Mouse (Mus musculus): ENCODE measurements around the gene Rxra.

Rxra gene

GRCm38 (mm10) chr2:27702283-27702682 is 26.0 kb downstream of the Rxra start:
- DNase-seq (ENCODE audit: low read depth, low spot score): no peak

GRCm38 (mm10) chr2:27702904-27703666 is 26.8 kb downstream of the Rxra start:
- DNase-seq (ENCODE audit: low read depth, low spot score): no peak

GRCm38 (mm10) chr2:27703852-27704640 is 27.8 kb downstream of the Rxra start:
- peak; percentile 49 for DNase-seq (ENCODE audit: low read depth, low spot score)

- no peak for DNase-seq (ENCODE audit: low read depth, low spot score)
Measured at GRCm38 (mm10) chr2:27704641-27705040, 28.4 kb downstream of the Rxra start.

GRCm38 (mm10) chr2:27710871-27711382 is 34.7 kb downstream of the Rxra start:
- DNase-seq (ENCODE audit: low read depth, low spot score): no peak

- no peak for DNase-seq (ENCODE audit: low read depth, low spot score)
Measured at GRCm38 (mm10) chr2:27712626-27713025, 36.4 kb downstream of the Rxra start.

- no peak for DNase-seq (ENCODE audit: low read depth, low spot score)
Measured at GRCm38 (mm10) chr2:27713378-27713777, 37.1 kb downstream of the Rxra start.

- DNase-seq (ENCODE audit: low read depth, low spot score): no peak
Measured at GRCm38 (mm10) chr2:27714131-27714530, 37.9 kb downstream of the Rxra start.

- DNase-seq (ENCODE audit: low read depth, low spot score): no peak
Measured at GRCm38 (mm10) chr2:27715221-27715620, 39.0 kb downstream of the Rxra start.

- no peak for DNase-seq (ENCODE audit: low read depth, low spot score)
Measured at GRCm38 (mm10) chr2:27716339-27716738, 40.1 kb downstream of the Rxra start.

GRCm38 (mm10) chr2:27718191-27718590 is 42.0 kb downstream of the Rxra start:
- DNase-seq (ENCODE audit: low read depth, low spot score): no peak

GRCm38 (mm10) chr2:27719601-27720000 is 43.4 kb downstream of the Rxra start:
- no peak for DNase-seq (ENCODE audit: low read depth, low spot score)

- DNase-seq (ENCODE audit: low read depth, low spot score): no peak
Measured at GRCm38 (mm10) chr2:27721611-27722010, 45.4 kb downstream of the Rxra start.

- DNase-seq (ENCODE audit: low read depth, low spot score): no peak
Measured at GRCm38 (mm10) chr2:27724729-27725316, 48.6 kb downstream of the Rxra start.

- DNase-seq (ENCODE audit: low read depth, low spot score): peak; percentile 68
Measured at GRCm38 (mm10) chr2:27727994-27728854, 52.0 kb downstream of the Rxra start.

- peak; percentile 40 for DNase-seq (ENCODE audit: low read depth, low spot score)
Measured at GRCm38 (mm10) chr2:27729009-27729408, 52.8 kb downstream of the Rxra start.

- DNase-seq (ENCODE audit: low read depth, low spot score): peak; percentile 69
Measured at GRCm38 (mm10) chr2:27730002-27730905, 54.0 kb downstream of the Rxra start.

GRCm38 (mm10) chr2:27733021-27733420 is 56.8 kb downstream of the Rxra start:
- no peak for DNase-seq (ENCODE audit: low read depth, low spot score)

GRCm38 (mm10) chr2:27734328-27734727 is 58.1 kb downstream of the Rxra start:
- DNase-seq (ENCODE audit: low read depth, low spot score): no peak

GRCm38 (mm10) chr2:27734800-27735199 is 58.6 kb downstream of the Rxra start:
- no peak for DNase-seq (ENCODE audit: low read depth, low spot score)

Measured in CD4-positive, CD25-positive, alpha-beta regulatory T cell, adult 2 months (primary cell).